In the genomic region with DNA sequence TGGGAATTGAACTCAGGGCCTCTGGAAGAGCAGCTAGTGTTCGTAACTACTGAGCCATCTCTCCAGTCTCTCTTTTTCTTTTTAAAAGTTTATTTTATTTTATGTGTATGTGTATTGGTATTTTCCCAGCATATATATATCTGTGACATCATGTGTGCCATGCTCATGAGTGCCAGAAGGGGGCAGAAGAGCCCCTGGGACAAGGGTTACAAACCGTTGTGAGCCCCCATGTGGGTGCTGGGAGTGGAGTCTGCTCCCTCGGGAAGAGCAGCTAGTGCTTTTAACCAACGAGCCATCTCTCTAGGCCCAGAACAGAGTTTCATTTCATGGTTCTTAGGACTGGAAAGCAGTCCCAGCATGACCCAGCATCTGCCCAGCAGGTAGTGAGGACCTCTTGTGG, we compare ENCODE assay signal across 26 mouse cellular contexts. TPM values are rescaled to one million over a fixed set of nuclear protein-coding genes. Genes with fewer than 3 reads are reported as not detected.
DNase-seq lines count a peak whose midpoint lies in the region; ATAC-seq and TF ChIP-seq lines count a peak whose summit lies in the region.
"Had no signal": no experiment of that assay in that cellular context is flagged by ENCODE, and none has a peak within 500 bp of the region (broad histone marks: within the 10 kb centered on the region; RNA-seq: fewer than 3 reads in every experiment).

No protein-coding gene starts in this region.

- H3K4me1 ChIP-seq in lung, postnatal 0 days (ENCODE audit: insufficient read depth, low read depth, low read length): no peaks in the 10 kb centered on the region
- H3K4me1 ChIP-seq in stomach, postnatal 0 days (replicated peaks; ENCODE audit: control insufficient read depth, insufficient read depth): no peaks in the 10 kb centered on the region
- no peaks in the 10 kb centered on the region for H3K4me1 ChIP-seq in hindbrain, embryonic 10.5 days (replicated peaks)
- H3K4me1 ChIP-seq: embryonic facial prominence, embryonic 12.5 days; hindbrain, embryonic 12.5 days had no signal

- H3K4me2 ChIP-seq in lung, postnatal 0 days (replicated peaks; ENCODE audit: low read depth, low read length): no peak overlapping the region
- H3K4me2 ChIP-seq in stomach, postnatal 0 days (replicated peaks; ENCODE audit: low read depth): no peak overlapping the region
- H3K4me2 ChIP-seq: embryonic facial prominence, embryonic 12.5 days; hindbrain, embryonic 12.5 days; liver, embryonic 15.5 days had no signal

- ATAC-seq in CD4-positive, CD25-positive, alpha-beta regulatory T cell, adult 4 months: no peak
- no peak for ATAC-seq in lung, postnatal 0 days
- no peak for ATAC-seq in stomach, postnatal 0 days (ENCODE audit: low FRiP score, low TSS enrichment)
- ATAC-seq: forebrain, embryonic 14.5 days; inflammation-experienced regulatory T-cells, adult 6 months had no signal

- H3K9ac ChIP-seq in lung, postnatal 0 days (replicated peaks; ENCODE audit: low read depth): no peak overlapping the region
- no peak overlapping the region for H3K9ac ChIP-seq in stomach, postnatal 0 days (ENCODE audit: low read length)
- H3K9ac ChIP-seq: embryonic facial prominence, embryonic 12.5 days; hindbrain, embryonic 12.5 days; liver, embryonic 15.5 days had no signal

- H3K27ac ChIP-seq in lung, postnatal 0 days (ENCODE audit: low read length): no peak overlapping the region
- H3K27ac ChIP-seq in stomach, postnatal 0 days (replicated peaks): no peak overlapping the region
- H3K27ac ChIP-seq in hindbrain, embryonic 10.5 days: no peak overlapping the region
- H3K27ac ChIP-seq: embryonic facial prominence, embryonic 12.5 days; hindbrain, embryonic 12.5 days; left cerebral cortex, adult 2 months; limb, embryonic 10.5 days; liver, embryonic 15.5 days had no signal

- no peak overlapping the region for H3K4me3 ChIP-seq in lung, postnatal 0 days (ENCODE audit: low read depth, low read length)
- no peak overlapping the region for H3K4me3 ChIP-seq in stomach, postnatal 0 days (ENCODE audit: low read depth, low read length)
- no peak overlapping the region for H3K4me3 ChIP-seq in hindbrain, embryonic 10.5 days
- H3K4me3 ChIP-seq: embryonic facial prominence, embryonic 12.5 days; hindbrain, embryonic 12.5 days; left cerebral cortex, adult 2 months; limb, embryonic 10.5 days; liver, embryonic 15.5 days had no signal

- H3K36me3 ChIP-seq in lung, postnatal 0 days (ENCODE audit: insufficient read depth, low read length): no peaks in the 10 kb centered on the region
- no peaks in the 10 kb centered on the region for H3K36me3 ChIP-seq in stomach, postnatal 0 days (ENCODE audit: control insufficient read depth, insufficient read depth, low read length)
- H3K36me3 ChIP-seq in hindbrain, embryonic 10.5 days: no peaks in the 10 kb centered on the region
- H3K36me3 ChIP-seq: embryonic facial prominence, embryonic 12.5 days; hindbrain, embryonic 12.5 days; limb, embryonic 10.5 days; liver, embryonic 15.5 days had no signal

- peak; percentile 9 for DNase-seq in CD4-positive, CD25-positive, alpha-beta regulatory T cell, adult 2 months (ENCODE audit: low read depth, low spot score)
- no peak for DNase-seq in lung, postnatal 0 days (ENCODE audit: low spot score)
- DNase-seq in lung, postnatal 14 days: no peak
- peak; percentile 24 for DNase-seq in WW6 (ENCODE audit: low read depth, low spot score)
- no peak for DNase-seq in stomach, postnatal 0 days (ENCODE audit: low spot score)
- DNase-seq in frontal cortex, adult 2 months (ENCODE audit: extremely low spot score in 1 of 2, low spot score in 1 of 2): no peak
- no peak for DNase-seq in hindbrain, embryonic 10.5 days (ENCODE audit: low spot score)
- DNase-seq: cerebellum, adult 9-11 months; gastrocnemius, postnatal 36 days; heart, postnatal 10 days; kidney, postnatal 36 days; layer of hippocampus, adult 9-11 months; lung, postnatal 36 days; retina, postnatal 1 day; thymus, postnatal 25 days had no signal

- TF ChIP-seq EP300 in lung, postnatal 0 days (IDR thresholded peaks at IDR 0.05): no peak
- no peak for TF ChIP-seq EP300 in stomach, postnatal 0 days (optimal IDR thresholded peaks at IDR 0.05)

- H3K9me3 ChIP-seq in lung, postnatal 0 days (ENCODE audit: low read length): no peaks in the 10 kb centered on the region
- no peaks in the 10 kb centered on the region for H3K9me3 ChIP-seq in stomach, postnatal 0 days (ENCODE audit: control insufficient read depth, low read length)
- H3K9me3 ChIP-seq in hindbrain, embryonic 10.5 days: no peaks in the 10 kb centered on the region
- H3K9me3 ChIP-seq: embryonic facial prominence, embryonic 12.5 days; hindbrain, embryonic 12.5 days; limb, embryonic 10.5 days; liver, embryonic 15.5 days had no signal

- 67% methylated on average over 4 of the region's 4 CpGs for WGBS in lung, postnatal 0 days
- WGBS in stomach, postnatal 0 days: 72% methylated on average over 4 of the region's 4 CpGs
- 74% methylated on average over 4 of the region's 4 CpGs for WGBS in hindbrain, embryonic 10.5 days

- peak; percentile 26 for TF ChIP-seq CTCF in lung, postnatal 0 days (IDR thresholded peaks at IDR 0.05)
- TF ChIP-seq CTCF in stomach, postnatal 0 days (IDR thresholded peaks at IDR 0.05; ENCODE audit: low read depth): peak; percentile 39

- no peaks in the 10 kb centered on the region for H3K27me3 ChIP-seq in lung, postnatal 0 days (replicated peaks; ENCODE audit: insufficient read depth, low read length)
- H3K27me3 ChIP-seq in stomach, postnatal 0 days (ENCODE audit: control insufficient read depth, insufficient read depth, low read length): no peaks in the 10 kb centered on the region
- no peaks in the 10 kb centered on the region for H3K27me3 ChIP-seq in hindbrain, embryonic 10.5 days (ENCODE audit: insufficient read depth, poor library complexity, severe bottlenecking)
- H3K27me3 ChIP-seq: embryonic facial prominence, embryonic 12.5 days; hindbrain, embryonic 12.5 days had no signal

RNA-seq across cellular contexts. Expression of a gene that starts 17.4 kb away (rescaled TPM):
- polyA plus RNA-seq in CD4-positive, CD25-positive, alpha-beta regulatory T cell, adult 4 months (2017; shearing (Covaris generic)): under 1 TPM in 1 of 2 experiments, not detected in 1; 0.90 TPM
- polyA plus RNA-seq in lung, postnatal 0 days (2015; fragmentation: Nextera tagmentation; extraction: Ambion mirVana): 0.10 TPM in 1 of 2 replicates, not detected in the other
- 0.11 TPM in 1 of 2 replicates, not detected in the other for polyA plus RNA-seq in stomach, postnatal 0 days (2015; fragmentation: Nextera tagmentation; extraction: Ambion mirVana)
- polyA plus RNA-seq in frontal cortex, adult 2 months (2012; rRNA removed): 0.14 TPM in 1 of 2 replicates, not detected in the other
- polyA plus RNA-seq in hindbrain, embryonic 10.5 days (2016; fragmentation: Nextera tagmentation; extraction: Ambion mirVana): 0.12 TPM in 1 of 2 replicates, not detected in the other
- polyA plus RNA-seq: embryonic facial prominence, embryonic 12.5 days; forebrain, embryonic 14.5 days; hindbrain, embryonic 12.5 days; kidney, embryonic 14.5 days; limb, embryonic 10.5 days; liver, embryonic 15.5 days; neural tube, embryonic 11.5 days; stomach, embryonic 16.5 days had no signal

RNA-seq across cellular contexts. Expression of a gene that starts 25.4 kb away (rescaled TPM):
- polyA plus RNA-seq in CD4-positive, CD25-positive, alpha-beta regulatory T cell, adult 4 months (2017; shearing (Covaris generic)): 10 to 100 TPM; 17.1 to 31.5 TPM
- polyA plus RNA-seq in lung, postnatal 0 days (2015; fragmentation: Nextera tagmentation; extraction: Ambion mirVana): 64.5 and 64.6 TPM in 2 replicates
- polyA plus RNA-seq in stomach, postnatal 0 days (2015; fragmentation: Nextera tagmentation; extraction: Ambion mirVana): 74.0 and 77.2 TPM in 2 replicates
- 123 and 135 TPM in 2 replicates for polyA plus RNA-seq in frontal cortex, adult 2 months (2012; rRNA removed)
- 125 and 130 TPM in 2 replicates for polyA plus RNA-seq in hindbrain, embryonic 10.5 days (2016; fragmentation: Nextera tagmentation; extraction: Ambion mirVana)

RNA-seq across cellular contexts. Expression of a gene that starts 26.0 kb away (rescaled TPM):
- not detected for polyA plus RNA-seq in CD4-positive, CD25-positive, alpha-beta regulatory T cell, adult 4 months (2017; shearing (Covaris generic))
- 0.93 and 1.0 TPM in 2 replicates for polyA plus RNA-seq in lung, postnatal 0 days (2015; fragmentation: Nextera tagmentation; extraction: Ambion mirVana)
- 0.49 and 0.52 TPM in 2 replicates for polyA plus RNA-seq in stomach, postnatal 0 days (2015; fragmentation: Nextera tagmentation; extraction: Ambion mirVana)
- polyA plus RNA-seq in frontal cortex, adult 2 months (2012; rRNA removed): 0.54 and 0.63 TPM in 2 replicates
- 0.09 TPM in 1 of 2 replicates, not detected in the other for polyA plus RNA-seq in hindbrain, embryonic 10.5 days (2016; fragmentation: Nextera tagmentation; extraction: Ambion mirVana)
- polyA plus RNA-seq: embryonic facial prominence, embryonic 12.5 days; forebrain, embryonic 14.5 days; inflammation-experienced regulatory T-cells, adult 6 months; limb, embryonic 10.5 days; neural tube, embryonic 11.5 days had no signal

RNA-seq across cellular contexts. Expression of a gene that starts 38.6 kb away (rescaled TPM):
- polyA plus RNA-seq in CD4-positive, CD25-positive, alpha-beta regulatory T cell, adult 4 months (2017; shearing (Covaris generic)): 10 to 100 TPM; 20.9 to 26.5 TPM
- polyA plus RNA-seq in lung, postnatal 0 days (2015; fragmentation: Nextera tagmentation; extraction: Ambion mirVana): 29.7 and 30.8 TPM in 2 replicates
- 24.7 and 25.0 TPM in 2 replicates for polyA plus RNA-seq in stomach, postnatal 0 days (2015; fragmentation: Nextera tagmentation; extraction: Ambion mirVana)
- polyA plus RNA-seq in frontal cortex, adult 2 months (2012; rRNA removed): 63.5 and 65.2 TPM in 2 replicates
- 27.0 and 35.1 TPM in 2 replicates for polyA plus RNA-seq in hindbrain, embryonic 10.5 days (2016; fragmentation: Nextera tagmentation; extraction: Ambion mirVana)

RNA-seq across cellular contexts. Expression of a gene that starts 48.3 kb away (rescaled TPM):
- 1 to 10 TPM in 1 of 2 experiments, under 1 TPM in 1; 0.43 to 2.2 TPM for polyA plus RNA-seq in CD4-positive, CD25-positive, alpha-beta regulatory T cell, adult 4 months (2017; shearing (Covaris generic))
- polyA plus RNA-seq in lung, postnatal 0 days (2015; fragmentation: Nextera tagmentation; extraction: Ambion mirVana): 22.3 and 24.5 TPM in 2 replicates
- 26.8 and 29.4 TPM in 2 replicates for polyA plus RNA-seq in stomach, postnatal 0 days (2015; fragmentation: Nextera tagmentation; extraction: Ambion mirVana)
- 24.2 and 29.4 TPM in 2 replicates for polyA plus RNA-seq in frontal cortex, adult 2 months (2012; rRNA removed)
- 70.0 and 70.1 TPM in 2 replicates for polyA plus RNA-seq in hindbrain, embryonic 10.5 days (2016; fragmentation: Nextera tagmentation; extraction: Ambion mirVana)

Comparison
In these comparisons a context has a peak if more than half of its experiments do, and no peak if none do; other contexts are left out.
1. DNase-seq: peak in CD4-positive, CD25-positive, alpha-beta regulatory T cell, adult 2 months (single experiment) and WW6 (single experiment); none in lung, postnatal 0 days (single experiment), lung, postnatal 14 days (single experiment), stomach, postnatal 0 days (single experiment), frontal cortex, adult 2 months (0 of 2) and hindbrain, embryonic 10.5 days (single experiment).